In genomic region chr13:28941983-28942630, GRCm38 (mm10) we compare ENCODE assay signal across 9 mouse cellular contexts. TPM values are rescaled to one million over a fixed set of nuclear protein-coding genes. Genes with fewer than 3 reads are reported as not detected.
DNase-seq lines count a peak whose midpoint lies in the region; ATAC-seq and TF ChIP-seq lines count a peak whose summit lies in the region.
"Had no signal": no experiment of that assay in that cellular context is flagged by ENCODE, and none has a peak within 500 bp of the region (broad histone marks: within the 10 kb centered on the region; RNA-seq: fewer than 3 reads in every experiment).

No protein-coding gene starts in this region.

- no peak overlapping the region for H3K9ac ChIP-seq in forebrain, postnatal 0 days
- no peak overlapping the region for H3K9ac ChIP-seq in neural tube, embryonic 11.5 days (ENCODE audit: low read length)
- H3K9ac ChIP-seq in forebrain, embryonic 16.5 days (replicated peaks; ENCODE audit: low read depth, low read length) = 0 out of 2 replicates have a peak overlapping the region, but pooled peaks have one; percentile 12
- no peak overlapping the region for H3K9ac ChIP-seq in midbrain, embryonic 15.5 days

- H3K27ac ChIP-seq in forebrain, embryonic 10.5 days = peak overlapping the region; percentile 32; the same call in 1 of the 2 replicates
- H3K27ac ChIP-seq in forebrain, postnatal 0 days (ENCODE audit: low read depth, low read length) = no peak overlapping the region
- H3K27ac ChIP-seq in neural tube, embryonic 11.5 days (ENCODE audit: low read depth, low read length) = no peak overlapping the region
- H3K27ac ChIP-seq in forebrain, embryonic 16.5 days (ENCODE audit: low read length) = no peak overlapping the region
- H3K27ac ChIP-seq in midbrain, embryonic 15.5 days = peak overlapping the region; percentile 6; the same call in 1 of the 2 replicates

- peaks cover 12% of the 10 kb centered on the region for H3K36me3 ChIP-seq in forebrain, embryonic 10.5 days (replicated peaks)
- no peaks in the 10 kb centered on the region for H3K36me3 ChIP-seq in forebrain, postnatal 0 days (ENCODE audit: insufficient read depth)
- no peaks in the 10 kb centered on the region for H3K36me3 ChIP-seq in neural tube, embryonic 11.5 days (ENCODE audit: control insufficient read depth, insufficient read depth, low read length)
- H3K36me3 ChIP-seq in forebrain, embryonic 16.5 days (ENCODE audit: control insufficient read depth, insufficient read depth) = no peaks in the 10 kb centered on the region
- H3K36me3 ChIP-seq in midbrain, embryonic 15.5 days (replicated peaks) = no peaks in the 10 kb centered on the region

- ATAC-seq in forebrain, postnatal 0 days = no peak
- peak; percentile 42; the same call in 1 of the 2 replicates for ATAC-seq in neural tube, embryonic 11.5 days (ENCODE audit: insufficient read depth, low FRiP score, low TSS enrichment)
- 0 out of 2 replicates have a peak, but pooled peaks have one; percentile 19 for ATAC-seq in forebrain, embryonic 16.5 days
- ATAC-seq in midbrain, embryonic 15.5 days (replicated peaks) = peak; percentile 25; the same call in 1 of the 2 replicates

- no peak for DNase-seq in forebrain, embryonic 10.5 days (ENCODE audit: extremely low spot score, low spot score)
- no peak for DNase-seq in forebrain, postnatal 0 days
- no peak for DNase-seq in neural tube, embryonic 11.5 days (ENCODE audit: low spot score)
- DNase-seq in neural tube, embryonic 10.5 days (ENCODE audit: extremely low spot score, low spot score) = no peak
- DNase-seq in adrenal gland, postnatal 10 days = no peak
- no peak for DNase-seq in gastrocnemius, postnatal 4 days (ENCODE audit: low spot score in 2 of 2)
- DNase-seq: layer of hippocampus, adult 9-11 months had no signal

- H3K9me3 ChIP-seq in forebrain, embryonic 10.5 days = peaks cover 4% of the 10 kb centered on the region; the same call in 1 of the 2 replicates
- no peaks in the 10 kb centered on the region for H3K9me3 ChIP-seq in forebrain, postnatal 0 days (ENCODE audit: low read length)
- no peaks in the 10 kb centered on the region for H3K9me3 ChIP-seq in neural tube, embryonic 11.5 days (ENCODE audit: control insufficient read depth, low read length)
- no peaks in the 10 kb centered on the region for H3K9me3 ChIP-seq in forebrain, embryonic 16.5 days (ENCODE audit: control insufficient read depth, low read length)
- no peaks in the 10 kb centered on the region for H3K9me3 ChIP-seq in midbrain, embryonic 15.5 days

- no peak for TF ChIP-seq CTCF in forebrain, postnatal 0 days (IDR thresholded peaks at IDR 0.05; ENCODE audit: low read depth)

- no peaks in the 10 kb centered on the region for H3K27me3 ChIP-seq in forebrain, embryonic 10.5 days (ENCODE audit: poor library complexity, severe bottlenecking)
- H3K27me3 ChIP-seq in forebrain, postnatal 0 days (ENCODE audit: insufficient read depth, low read length) = no peaks in the 10 kb centered on the region
- H3K27me3 ChIP-seq in neural tube, embryonic 11.5 days (ENCODE audit: control insufficient read depth, insufficient read depth, low read length) = no peaks in the 10 kb centered on the region
- no peaks in the 10 kb centered on the region for H3K27me3 ChIP-seq in forebrain, embryonic 16.5 days (replicated peaks; ENCODE audit: control insufficient read depth, insufficient read depth, low read length)
- H3K27me3 ChIP-seq in midbrain, embryonic 15.5 days (replicated peaks) = no peaks in the 10 kb centered on the region

- no peak overlapping the region for H3K4me2 ChIP-seq in forebrain, postnatal 0 days (ENCODE audit: low read depth)
- H3K4me2 ChIP-seq in neural tube, embryonic 11.5 days (ENCODE audit: low read depth) = no peak overlapping the region
- no peak overlapping the region for H3K4me2 ChIP-seq in forebrain, embryonic 16.5 days (ENCODE audit: low read length)
- no peak overlapping the region for H3K4me2 ChIP-seq in midbrain, embryonic 15.5 days

- H3K4me3 ChIP-seq in forebrain, embryonic 10.5 days = no peak overlapping the region
- no peak overlapping the region for H3K4me3 ChIP-seq in forebrain, postnatal 0 days (ENCODE audit: low read depth, low read length)
- H3K4me3 ChIP-seq in neural tube, embryonic 11.5 days (ENCODE audit: low read depth, low read length) = no peak overlapping the region
- no peak overlapping the region for H3K4me3 ChIP-seq in forebrain, embryonic 16.5 days (replicated peaks; ENCODE audit: low read length)
- no peak overlapping the region for H3K4me3 ChIP-seq in midbrain, embryonic 15.5 days

- H3K4me1 ChIP-seq in forebrain, embryonic 10.5 days = peaks cover 24% of the 10 kb centered on the region
- peaks cover 5% of the 10 kb centered on the region; the same call in 1 of the 2 replicates for H3K4me1 ChIP-seq in forebrain, postnatal 0 days (ENCODE audit: insufficient read depth)
- H3K4me1 ChIP-seq in neural tube, embryonic 11.5 days (ENCODE audit: control insufficient read depth, insufficient read depth, low read length) = peaks cover 3% of the 10 kb centered on the region; the same call in 1 of the 2 replicates
- peaks cover 16% of the 10 kb centered on the region for H3K4me1 ChIP-seq in forebrain, embryonic 16.5 days (replicated peaks; ENCODE audit: control insufficient read depth, insufficient read depth, low read length)
- H3K4me1 ChIP-seq in midbrain, embryonic 15.5 days = peaks cover 18% of the 10 kb centered on the region

- WGBS in forebrain, embryonic 10.5 days = 4% methylated on average over 4 of the region's 4 CpGs
- WGBS in forebrain, postnatal 0 days = 9% methylated on average over 4 of the region's 4 CpGs
- WGBS in neural tube, embryonic 11.5 days = 3% methylated on average over 4 of the region's 4 CpGs
- 5% methylated on average over 4 of the region's 4 CpGs for WGBS in forebrain, embryonic 16.5 days
- WGBS in midbrain, embryonic 15.5 days = 5% methylated on average over 4 of the region's 4 CpGs

RNA-seq across cellular contexts. Expression of gene Sox4, which starts 11.4 kb away (rescaled TPM):
- 50.5 and 52.0 TPM in 2 replicates for polyA plus RNA-seq in forebrain, embryonic 10.5 days (2016; fragmentation: Nextera tagmentation; extraction: Ambion mirVana)
- 217 and 275 TPM in 2 replicates for total RNA-seq in forebrain, postnatal 0 days (2014; rRNA removed)
- 202 and 214 TPM in 2 replicates for polyA plus RNA-seq in forebrain, postnatal 0 days (2015; fragmentation: Nextera tagmentation; extraction: Ambion mirVana)
- polyA plus RNA-seq in neural tube, embryonic 11.5 days (2014; fragmentation: Nextera tagmentation; extraction: Ambion mirVana) = 165 and 172 TPM in 2 replicates
- 224 and 276 TPM in 2 replicates for polyA plus RNA-seq in forebrain, embryonic 16.5 days (2015; fragmentation: Nextera tagmentation; extraction: Ambion mirVana)
- polyA plus RNA-seq in midbrain, embryonic 15.5 days (2015; fragmentation: Nextera tagmentation; extraction: Ambion mirVana) = 197 and 207 TPM in 2 replicates
- 10 to 100 TPM; 23.4 to 42.3 TPM for total RNA-seq in adrenal gland, postnatal 10 days (2021)
- total RNA-seq in gastrocnemius, postnatal 4 days (2021) = 10 to 100 TPM; 51.8 to 52.8 TPM

Comparison
In these comparisons a context has a peak if more than half of its experiments do, and no peak if none do; other contexts are left out.
1. H3K27ac ChIP-seq: peak in forebrain, embryonic 10.5 days (single experiment) and midbrain, embryonic 15.5 days (single experiment); none in forebrain, postnatal 0 days (single experiment), neural tube, embryonic 11.5 days (single experiment) and forebrain, embryonic 16.5 days (single experiment).